In genomic region chr8:126422920-126423300, GRCm38 (mm10) we compare ENCODE assay signal across 8 mouse cellular contexts. TPM values are rescaled to one million over a fixed set of nuclear protein-coding genes. Genes with fewer than 3 reads are reported as not detected.
DNase-seq lines count a peak whose midpoint lies in the region; ATAC-seq and TF ChIP-seq lines count a peak whose summit lies in the region.

No protein-coding gene starts in this region.

- no peaks in the 10 kb centered on the region for H3K27me3 ChIP-seq in heart, embryonic 11.5 days (ENCODE audit: control insufficient read depth, insufficient read depth, low read length)
- H3K27me3 ChIP-seq in E14TG2a.4 (ENCODE audit: insufficient read depth, low read length), result no peaks in the 10 kb centered on the region
- H3K27me3 ChIP-seq in hindbrain, embryonic 15.5 days, result no peaks in the 10 kb centered on the region
- no peaks in the 10 kb centered on the region for H3K27me3 ChIP-seq in liver, postnatal 0 days (ENCODE audit: insufficient read depth, low read length)
- no peaks in the 10 kb centered on the region for H3K27me3 ChIP-seq in stomach, embryonic 14.5 days (ENCODE audit: control insufficient read depth, insufficient read depth, low read length)

- WGBS in heart, embryonic 11.5 days (ENCODE audit: insufficient replicate concordance), result 9% methylated on average over 9 of the region's 9 CpGs
- WGBS in hindbrain, embryonic 15.5 days, result 11% methylated on average over 9 of the region's 9 CpGs
- WGBS in liver, postnatal 0 days (ENCODE audit: insufficient replicate concordance), result 10% methylated on average over 9 of the region's 9 CpGs
- WGBS in stomach, embryonic 14.5 days, result 10% methylated on average over 9 of the region's 9 CpGs

- H3K4me1 ChIP-seq in heart, embryonic 11.5 days (ENCODE audit: control insufficient read depth, insufficient read depth, low read length), result peaks cover 5% of the 10 kb centered on the region
- peaks cover 20% of the 10 kb centered on the region for H3K4me1 ChIP-seq in E14TG2a.4 (replicated peaks; ENCODE audit: low read depth, low read length)
- peaks cover 19% of the 10 kb centered on the region for H3K4me1 ChIP-seq in hindbrain, embryonic 15.5 days (replicated peaks)
- peaks cover 16% of the 10 kb centered on the region for H3K4me1 ChIP-seq in liver, postnatal 0 days (ENCODE audit: insufficient read depth)
- H3K4me1 ChIP-seq in stomach, embryonic 14.5 days (ENCODE audit: control insufficient read depth, insufficient read depth, low read length), result peaks cover 5% of the 10 kb centered on the region; the same call in 1 of the 2 replicates

- peaks cover 8% of the 10 kb centered on the region; the same call in 1 of the 2 replicates for H3K36me3 ChIP-seq in heart, embryonic 11.5 days (ENCODE audit: control insufficient read depth, insufficient read depth, low read length)
- peaks cover 47% of the 10 kb centered on the region for H3K36me3 ChIP-seq in E14TG2a.4 (ENCODE audit: insufficient read depth, low read length)
- peaks cover 26% of the 10 kb centered on the region for H3K36me3 ChIP-seq in hindbrain, embryonic 15.5 days
- peaks cover 22% of the 10 kb centered on the region for H3K36me3 ChIP-seq in liver, postnatal 0 days (replicated peaks; ENCODE audit: insufficient read depth, low read length)
- peaks cover 27% of the 10 kb centered on the region for H3K36me3 ChIP-seq in stomach, embryonic 14.5 days (ENCODE audit: control insufficient read depth, insufficient read depth, low read length)

- TF ChIP-seq EP300 in liver, postnatal 0 days (IDR thresholded peaks at IDR 0.05; ENCODE audit: low read depth), result no peak

- TF ChIP-seq CTCF in E14TG2a.4 (conservative IDR thresholded peaks at IDR 0.05; ENCODE audit: low read length), result no peak
- no peak for TF ChIP-seq CTCF in liver, postnatal 0 days (IDR thresholded peaks at IDR 0.05; ENCODE audit: low read depth)

- H3K4me3 ChIP-seq in heart, embryonic 11.5 days (ENCODE audit: low read depth, low read length), result peak overlapping the region; percentile 93
- peak overlapping the region; percentile 96 for H3K4me3 ChIP-seq in E14TG2a.4 (replicated peaks; ENCODE audit: low read length)
- peak overlapping the region; percentile 65 for H3K4me3 ChIP-seq in hindbrain, embryonic 15.5 days
- H3K4me3 ChIP-seq in liver, postnatal 0 days (ENCODE audit: low read depth, low read length), result peak overlapping the region; percentile 93
- H3K4me3 ChIP-seq in stomach, embryonic 14.5 days (ENCODE audit: low read depth, low read length), result peak overlapping the region; percentile 75

- H3K9me3 ChIP-seq in heart, embryonic 11.5 days (replicated peaks; ENCODE audit: control insufficient read depth, low read length), result no peaks in the 10 kb centered on the region
- no peaks in the 10 kb centered on the region for H3K9me3 ChIP-seq in E14TG2a.4 (ENCODE audit: low read length)
- no peaks in the 10 kb centered on the region for H3K9me3 ChIP-seq in hindbrain, embryonic 15.5 days
- no peaks in the 10 kb centered on the region for H3K9me3 ChIP-seq in liver, postnatal 0 days (ENCODE audit: low read length)
- H3K9me3 ChIP-seq in stomach, embryonic 14.5 days (ENCODE audit: control insufficient read depth, low read depth, low read length), result no peaks in the 10 kb centered on the region

- H3K9ac ChIP-seq in heart, embryonic 11.5 days (ENCODE audit: low read depth, low read length), result peak overlapping the region; percentile 89
- peak overlapping the region; percentile 74 for H3K9ac ChIP-seq in hindbrain, embryonic 15.5 days
- peak overlapping the region; percentile 89 for H3K9ac ChIP-seq in liver, postnatal 0 days (replicated peaks)
- H3K9ac ChIP-seq in stomach, embryonic 14.5 days (replicated peaks; ENCODE audit: low read depth, low read length), result peak overlapping the region; percentile 82

- peak overlapping the region; percentile 46; the same call in 1 of the 2 replicates for H3K27ac ChIP-seq in heart, embryonic 11.5 days (ENCODE audit: low read depth, low read length)
- H3K27ac ChIP-seq in hindbrain, embryonic 15.5 days (replicated peaks), result peak overlapping the region; percentile 82
- H3K27ac ChIP-seq in liver, postnatal 0 days (ENCODE audit: low read depth), result peak overlapping the region; percentile 88
- peak overlapping the region; percentile 59 for H3K27ac ChIP-seq in stomach, embryonic 14.5 days (ENCODE audit: low read length)

- peak; percentile 16; the same call in 1 of the 2 replicates for ATAC-seq in heart, embryonic 11.5 days (replicated peaks; ENCODE audit: insufficient number of reproducible peaks, low FRiP score, low TSS enrichment)
- ATAC-seq in hindbrain, embryonic 15.5 days (ENCODE audit: low FRiP score, low read depth), result peak; percentile 61; the same call in 1 of the 2 replicates
- ATAC-seq in liver, postnatal 0 days, result peak; percentile 18
- peak; percentile 26; the same call in 1 of the 2 replicates for ATAC-seq in stomach, embryonic 14.5 days (ENCODE audit: insufficient number of reproducible peaks, insufficient read depth, low FRiP score, low read depth)

- DNase-seq in heart, adult 18-20 months, result no peak
- peak; percentile 22 for DNase-seq in embryo, embryonic 10.5 days (ENCODE audit: low spot score)
- DNase-seq in liver, postnatal 0 days, result no peak
- DNase-seq in adrenal gland, adult 8-10 months, result no peak

- H3K4me2 ChIP-seq in heart, embryonic 11.5 days, result peak overlapping the region; percentile 95
- H3K4me2 ChIP-seq in hindbrain, embryonic 15.5 days, result peak overlapping the region; percentile 64
- H3K4me2 ChIP-seq in liver, postnatal 0 days (ENCODE audit: low read depth, low read length), result peak overlapping the region; percentile 95
- H3K4me2 ChIP-seq in stomach, embryonic 14.5 days (replicated peaks; ENCODE audit: low read depth, low read length), result peak overlapping the region; percentile 72

RNA-seq across cellular contexts. Expression of gene Coa6, which starts 0.6 kb away (rescaled TPM):
- 58.2 and 58.7 TPM in 2 replicates for polyA plus RNA-seq in heart, embryonic 11.5 days (2014; fragmentation: Nextera tagmentation; extraction: Ambion mirVana)
- total RNA-seq in heart, adult 18-20 months (2021), result 10 to 100 TPM; 23.3 to 29.1 TPM
- polyA plus RNA-seq in hindbrain, embryonic 15.5 days (2015; fragmentation: Nextera tagmentation; extraction: Ambion mirVana), result 40.4 and 45.0 TPM in 2 replicates
- 81.0 and 97.6 TPM in 2 replicates for polyA plus RNA-seq in liver, postnatal 0 days (2015; fragmentation: Nextera tagmentation; extraction: Ambion mirVana)
- polyA plus RNA-seq in stomach, embryonic 14.5 days (2014; fragmentation: Nextera tagmentation; extraction: Ambion mirVana), result 55.5 and 58.1 TPM in 2 replicates
- 10 to 100 TPM; 21.1 to 35.0 (median 23.5) TPM for total RNA-seq in adrenal gland, adult 8-10 months (2022)

RNA-seq across cellular contexts. Expression of gene Tarbp1, which starts 52.0 kb away (rescaled TPM):
- 2.2 TPM in 2 replicates for polyA plus RNA-seq in heart, embryonic 11.5 days (2014; fragmentation: Nextera tagmentation; extraction: Ambion mirVana)
- total RNA-seq in heart, adult 18-20 months (2021), result 1 to 10 TPM; 4.2 to 4.6 TPM
- 1.8 TPM in 2 replicates for polyA plus RNA-seq in hindbrain, embryonic 15.5 days (2015; fragmentation: Nextera tagmentation; extraction: Ambion mirVana)
- polyA plus RNA-seq in liver, postnatal 0 days (2015; fragmentation: Nextera tagmentation; extraction: Ambion mirVana), result 0.82 and 1.1 TPM in 2 replicates
- polyA plus RNA-seq in stomach, embryonic 14.5 days (2014; fragmentation: Nextera tagmentation; extraction: Ambion mirVana), result 3.8 and 4.0 TPM in 2 replicates
- 1 to 10 TPM; 6.3 to 7.9 (median 7.8) TPM for total RNA-seq in adrenal gland, adult 8-10 months (2022)
